Mouse (Mus musculus) small intestine, adult 2 months (tissue): ENCODE results near the gene Rpusd1.

ENCODE experiments used
- CTCF ChIP-seq: fragments of 200-500 bp; IDR thresholded peaks from 2 replicates; pipeline ENCODE4 v1.5.1; 2012; ENCODE audit warnings: low read depth, mild to moderate bottlenecking, control low read depth, inconsistent platforms, low read length, moderate library complexity, mixed read lengths; ENCODE audit not compliant: insufficient replicate concordance, insufficient read length; ENCODE audit errors: extremely low read depth
- POLR2A ChIP-seq: fragments of 200-500 bp; IDR thresholded peaks from 2 replicates; pipeline ENCODE4 v1.6.1; 2012; ENCODE audit warnings: low read depth, mild to moderate bottlenecking, control low read depth, inconsistent platforms, low read length, moderate library complexity

- TF ChIP-seq CTCF (no peak), POLR2A (no peak)
These were observed 2.2 kb upstream of the Rpusd1 start for GRCm38 (mm10) chr17:25725264-25725663.
